Mouse (Mus musculus): ENCODE results near the gene Zfp106. TPM values are rescaled to one million over a fixed set of nuclear protein-coding genes. Genes with fewer than 3 reads are reported as not detected.

Gene Zfp106
- polyA plus RNA-seq, 1 experiment from 2014 or later: 40.9 TPM

GRCm38 (mm10) chr2:120501136-120501918 lies 62.3 kb downstream of the Zfp106 start:
- Histone ChIP-seq H3K4me2 (no peak overlapping the region), H3K36me3 (peaks cover 13% of the 10 kb centered on the region), H3K4me3 (no peak overlapping the region), H3K9me3 (replicated peaks) (peaks cover 5% of the 10 kb centered on the region; the same call in 1 of the 2 replicates), H3K27ac (no peak overlapping the region), H3K4me1 (replicated peaks) (peaks cover 42% of the 10 kb centered on the region), H3K27me3 (no peaks in the 10 kb centered on the region), H3K9ac (no peak overlapping the region)
- no peak for ATAC-seq (replicated peaks; ENCODE audit: insufficient number of reproducible peaks, insufficient read depth, low FRiP score, low read depth)
- 45% methylated on average over 17 of the region's 17 CpGs for WGBS

GRCm38 (mm10) chr2:120499971-120500471 lies 63.6 kb downstream of the Zfp106 start:
- Histone ChIP-seq H3K9me3 (replicated peaks) (no peaks in the 10 kb centered on the region), H3K27ac (peak overlapping the region; percentile 76), H3K9ac (peak overlapping the region; percentile 29), H3K4me3 (no peak overlapping the region), H3K4me2 (0 out of 2 replicates have a peak overlapping the region, but pooled peaks have one; percentile 5), H3K36me3 (no peaks in the 10 kb centered on the region; the same call in 1 of the 2 replicates), H3K4me1 (replicated peaks) (peaks cover 42% of the 10 kb centered on the region), H3K27me3 (no peaks in the 10 kb centered on the region)
- 24% methylated on average over 6 of the region's 6 CpGs for WGBS
- peak; percentile 56; the same call in 1 of the 2 replicates for ATAC-seq (replicated peaks; ENCODE audit: insufficient number of reproducible peaks, insufficient read depth, low FRiP score, low read depth)

- H3K36me3 ChIP-seq: no peaks in the 10 kb centered on the region
- no peaks in the 10 kb centered on the region for H3K27me3 ChIP-seq
- peaks cover 27% of the 10 kb centered on the region for H3K4me1 ChIP-seq (replicated peaks)
- H3K27ac ChIP-seq: peak overlapping the region; percentile 22; the same call in 1 of the 2 replicates
- ATAC-seq (replicated peaks; ENCODE audit: insufficient number of reproducible peaks, insufficient read depth, low FRiP score, low read depth): 0 out of 2 replicates have a peak, but pooled peaks have one; percentile 44
- no peaks in the 10 kb centered on the region for H3K9me3 ChIP-seq (replicated peaks)
- H3K9ac ChIP-seq: no peak overlapping the region
- no peak overlapping the region for H3K4me2 ChIP-seq
- 44% methylated on average over 3 of the region's 3 CpGs for WGBS
- H3K4me3 ChIP-seq: no peak overlapping the region
Measured at GRCm38 (mm10) chr2:120496511-120496910, 67.1 kb downstream of the Zfp106 start.

- Histone ChIP-seq H3K4me2 (no peak overlapping the region), H3K4me3 (no peak overlapping the region), H3K27ac (no peak overlapping the region), H3K36me3 (no peaks in the 10 kb centered on the region), H3K27me3 (no peaks in the 10 kb centered on the region), H3K4me1 (replicated peaks) (peaks cover 6% of the 10 kb centered on the region), H3K9ac (no peak overlapping the region), H3K9me3 (replicated peaks) (no peaks in the 10 kb centered on the region)
- 48% methylated on average over 4 of the region's 4 CpGs for WGBS
- no peak for ATAC-seq (replicated peaks; ENCODE audit: insufficient number of reproducible peaks, insufficient read depth, low FRiP score, low read depth)
Measured at GRCm38 (mm10) chr2:120493254-120493653, 70.4 kb downstream of the Zfp106 start.

GRCm38 (mm10) chr2:120484241-120484640 lies 79.4 kb downstream of the Zfp106 start:
- peaks cover 16% of the 10 kb centered on the region for H3K4me1 ChIP-seq (replicated peaks)
- 86% methylated on average over 3 of the region's 3 CpGs for WGBS

GRCm38 (mm10) chr2:120482506-120483389 lies 80.9 kb downstream of the Zfp106 start:
- no peak overlapping the region for H3K4me3 ChIP-seq
- H3K9me3 ChIP-seq (replicated peaks): no peaks in the 10 kb centered on the region
- WGBS: 60% methylated on average over 8 of the region's 8 CpGs
- peak overlapping the region; percentile 15; the same call in 1 of the 2 replicates for H3K4me2 ChIP-seq
- no peaks in the 10 kb centered on the region for H3K27me3 ChIP-seq
- peak; percentile 54; the same call in 1 of the 2 replicates for ATAC-seq (replicated peaks; ENCODE audit: insufficient number of reproducible peaks, insufficient read depth, low FRiP score, low read depth)
- H3K36me3 ChIP-seq: no peaks in the 10 kb centered on the region
- peaks cover 16% of the 10 kb centered on the region for H3K4me1 ChIP-seq (replicated peaks)
- no peak overlapping the region for H3K9ac ChIP-seq
- peak overlapping the region; percentile 71 for H3K27ac ChIP-seq

More at GRCm38 (mm10) chr2:120484241-120484640, 79.4 kb downstream of the Zfp106 start:
- Histone ChIP-seq H3K9me3 (replicated peaks) (no peaks in the 10 kb centered on the region), H3K27ac (no peak overlapping the region), H3K4me2 (no peak overlapping the region), H3K9ac (no peak overlapping the region), H3K27me3 (no peaks in the 10 kb centered on the region), H3K4me3 (no peak overlapping the region), H3K36me3 (no peaks in the 10 kb centered on the region)
- no peak for ATAC-seq (replicated peaks; ENCODE audit: insufficient number of reproducible peaks, insufficient read depth, low FRiP score, low read depth)

GRCm38 (mm10) chr2:120481921-120482320 lies 81.7 kb downstream of the Zfp106 start:
- Histone ChIP-seq H3K27me3 (no peaks in the 10 kb centered on the region), H3K4me2 (no peak overlapping the region), H3K4me3 (no peak overlapping the region), H3K9me3 (replicated peaks) (no peaks in the 10 kb centered on the region), H3K4me1 (replicated peaks) (peaks cover 16% of the 10 kb centered on the region), H3K36me3 (no peaks in the 10 kb centered on the region), H3K27ac (no peak overlapping the region), H3K9ac (no peak overlapping the region)
- WGBS: 48% methylated on average over 8 of the region's 8 CpGs
- no peak for ATAC-seq (replicated peaks; ENCODE audit: insufficient number of reproducible peaks, insufficient read depth, low FRiP score, low read depth)

- no peak overlapping the region for H3K4me2 ChIP-seq
- H3K9me3 ChIP-seq (replicated peaks): no peaks in the 10 kb centered on the region
- no peaks in the 10 kb centered on the region for H3K36me3 ChIP-seq
- no peak overlapping the region for H3K4me3 ChIP-seq
- H3K27me3 ChIP-seq: no peaks in the 10 kb centered on the region
- no peak for ATAC-seq (replicated peaks; ENCODE audit: insufficient number of reproducible peaks, insufficient read depth, low FRiP score, low read depth)
- H3K9ac ChIP-seq: no peak overlapping the region
- H3K4me1 ChIP-seq (replicated peaks): peaks cover 16% of the 10 kb centered on the region
- H3K27ac ChIP-seq: no peak overlapping the region
- WGBS: 44% methylated on average over 3 of the region's 3 CpGs
Measured at GRCm38 (mm10) chr2:120478600-120478999, 85.0 kb downstream of the Zfp106 start.

- WGBS: 78% methylated on average over 13 of the region's 13 CpGs
- no peak for ATAC-seq (replicated peaks; ENCODE audit: insufficient number of reproducible peaks, insufficient read depth, low FRiP score, low read depth)
Measured at GRCm38 (mm10) chr2:120476277-120477087, 87.2 kb downstream of the Zfp106 start.

GRCm38 (mm10) chr2:120470856-120471255 lies 92.8 kb downstream of the Zfp106 start:
- Histone ChIP-seq H3K36me3 (no peaks in the 10 kb centered on the region), H3K27me3 (no peaks in the 10 kb centered on the region), H3K9me3 (replicated peaks) (no peaks in the 10 kb centered on the region), H3K4me3 (no peak overlapping the region), H3K4me2 (no peak overlapping the region), H3K27ac (no peak overlapping the region), H3K4me1 (replicated peaks) (no peaks in the 10 kb centered on the region), H3K9ac (no peak overlapping the region)
- WGBS: 76% methylated on average over 4 of the region's 4 CpGs
- no peak for ATAC-seq (replicated peaks; ENCODE audit: insufficient number of reproducible peaks, insufficient read depth, low FRiP score, low read depth)

More at GRCm38 (mm10) chr2:120476277-120477087, 87.2 kb downstream of the Zfp106 start:
- Histone ChIP-seq H3K9me3 (replicated peaks) (no peaks in the 10 kb centered on the region), H3K4me2 (no peak overlapping the region), H3K9ac (no peak overlapping the region), H3K4me3 (no peak overlapping the region), H3K4me1 (replicated peaks) (no peaks in the 10 kb centered on the region), H3K27ac (no peak overlapping the region), H3K27me3 (no peaks in the 10 kb centered on the region), H3K36me3 (no peaks in the 10 kb centered on the region)
